Mouse (Mus musculus) heart, postnatal 25 days (tissue): ENCODE data around the gene Myef2. TPM values are rescaled to one million over a fixed set of nuclear protein-coding genes. Genes with fewer than 3 reads are reported as not detected.

Experiments
- DNase-seq: peaks from one replicate; pipeline ENCODE4 v3.0.0; 2022; ENCODE audit warnings: low spot score
- intact Hi-C: fragments of 180-260 bp; cut with DNase I; formaldehyde crosslinking; loops from one replicate; pipeline ENCODE4 v1.15.1; 2025
- total RNA-seq, 2 experiments: library from RNA; stranded (reverse); gene quantifications; 2 replicates each; pipeline ENCODE4 v1.2.3; 2021

The Myef2 gene
- total RNA-seq, 2 experiments from 2014 or later = 6.4 to 9.1 TPM

- intact Hi-C loops = no loop called here
- no peak for DNase-seq
Measured at GRCm38 (mm10) chr2:125068696-125069095, 54.8 kb downstream of the Myef2 start.

GRCm38 (mm10) chr2:125067894-125068293, 55.6 kb downstream of the Myef2 start, which contains the start of gene Slc24a5:
Gene Slc24a5 (plus strand): TSS chr2:125068124.
- DNase-seq = peak; percentile 7
- intact Hi-C loops = no loop called here

GRCm38 (mm10) chr2:125067373-125067772, 56.1 kb downstream of the Myef2 start:
- DNase-seq = no peak
- intact Hi-C loops = no loop called here

GRCm38 (mm10) chr2:125062944-125063343, 60.5 kb downstream of the Myef2 start:
- intact Hi-C loops = no loop called here
- no peak for DNase-seq

- intact Hi-C loops = no loop called here
- no peak for DNase-seq
Measured at GRCm38 (mm10) chr2:125061451-125061850, 62.0 kb downstream of the Myef2 start.

- intact Hi-C loops = loop anchor here (2.0 kb wide), 1 partner anchor 129 kb away; no protein-coding TSS in a partner anchor
- no peak for DNase-seq
Measured at GRCm38 (mm10) chr2:125057250-125057815, 66.1 kb downstream of the Myef2 start.

GRCm38 (mm10) chr2:125055316-125055903, 68.1 kb downstream of the Myef2 start:
- intact Hi-C loops = no loop called here
- DNase-seq = no peak

Other genes with a start within 250 kb of the Myef2 start
- gene Slc24a5, start 55.5 kb downstream of the Myef2 start, total RNA-seq = 1 to 10 TPM in 1 of 2 experiments, under 1 TPM in 1; 0.81 to 1.3 TPM
- not detected for gene Ctxn2, start 13.0 kb upstream of the Myef2 start, total RNA-seq
- not detected for gene Slc12a1, start 28.8 kb upstream of the Myef2 start, total RNA-seq
- 10 to 100 TPM; 28.7 to 29.8 TPM for gene Dut, start 123.5 kb upstream of the Myef2 start, total RNA-seq